Mouse (Mus musculus) stomach, postnatal 0 days (tissue): ENCODE results near the gene Dnajb13. TPM values are rescaled to one million over a fixed set of nuclear protein-coding genes. Genes with fewer than 3 reads are reported as not detected.

Source experiments
- ATAC-seq: fragments of 200-750 bp; cut with Nextera tagmentation; 2 replicates; pipeline ENCODE4 v1.8.0; 2017; ENCODE audit not compliant: low FRiP score, low TSS enrichment
- DNase-seq: peaks from one replicate; pipeline ENCODE4 v3.0.0-alpha.2; 2016; ENCODE audit warnings: low spot score
- H3K27ac ChIP-seq: fragments of 300-500 bp; sonication (generic); replicated peaks from 2 replicates; pipeline ENCODE4 v1.5.1; 2014; ENCODE audit warnings: mild to moderate bottlenecking, control low read depth
- H3K27me3 ChIP-seq: fragments of 300-500 bp; sonication (generic); 2 replicates; pipeline ENCODE4 v1.6.1; 2014; ENCODE audit warnings: low read length; ENCODE audit not compliant: control insufficient read depth, insufficient read depth
- H3K36me3 ChIP-seq: fragments of 300-500 bp; sonication (generic); 2 replicates; pipeline ENCODE4 v1.6.1; 2014; ENCODE audit warnings: low read length, mixed read lengths; ENCODE audit not compliant: control insufficient read depth, insufficient read depth
- H3K4me1 ChIP-seq: fragments of 300-500 bp; sonication (generic); replicated peaks from 2 replicates; pipeline ENCODE4 v1.6.1; 2014; ENCODE audit warnings: antibody characterized with exemption; ENCODE audit not compliant: control insufficient read depth, insufficient read depth
- H3K4me2 ChIP-seq: fragments of 300-500 bp; sonication (generic); replicated peaks from 2 replicates; pipeline ENCODE4 v1.6.1; 2014; ENCODE audit warnings: low read depth, mild to moderate bottlenecking, control low read depth, moderate library complexity
- H3K4me3 ChIP-seq: fragments of 300-500 bp; sonication (generic); 2 replicates; pipeline ENCODE4 v1.5.1; 2014; ENCODE audit warnings: low read depth, low read length, control low read depth
- H3K9ac ChIP-seq: fragments of 300-500 bp; sonication (generic); 2 replicates; pipeline ENCODE4 v1.6.1; 2014; ENCODE audit warnings: mild to moderate bottlenecking, low read length, control low read depth, mixed read lengths
- H3K9me3 ChIP-seq: fragments of 300-500 bp; sonication (generic); 2 replicates; pipeline ENCODE4 v1.6.1; 2016; ENCODE audit warnings: low read length; ENCODE audit not compliant: control insufficient read depth
- CTCF ChIP-seq: IDR thresholded peaks from 2 replicates; pipeline ENCODE4 v1.5.1; 2016; ENCODE audit warnings: antibody characterized with exemption, low read depth, mild to moderate bottlenecking, moderate library complexity
- EP300 ChIP-seq: optimal IDR thresholded peaks from 2 replicates; pipeline ENCODE3; 2016; ENCODE audit warnings: antibody characterized with exemption
- WGBS: fragments of 180-500 bp; shearing (Covaris S2); extraction: QIAGEN DNeasy Blood & Tissue Kit; methylation state at CpG from one replicate; pipeline ENCODE4 v1.1.7; 2014; 5-methylcytosine and 5-hydroxymethylcytosine counted together
- polyA plus RNA-seq: library from polyadenylated mRNA; unstranded; fragments of >200 nt; fragmentation: Nextera tagmentation; extraction: Ambion mirVana; gene quantifications from 2 replicates; pipeline ENCODE4 v1.2.1, GENCODE M21; 2015

Gene Dnajb13
- polyA plus RNA-seq, 1 experiment from 2014 or later: 0.45 TPM

DNA sequence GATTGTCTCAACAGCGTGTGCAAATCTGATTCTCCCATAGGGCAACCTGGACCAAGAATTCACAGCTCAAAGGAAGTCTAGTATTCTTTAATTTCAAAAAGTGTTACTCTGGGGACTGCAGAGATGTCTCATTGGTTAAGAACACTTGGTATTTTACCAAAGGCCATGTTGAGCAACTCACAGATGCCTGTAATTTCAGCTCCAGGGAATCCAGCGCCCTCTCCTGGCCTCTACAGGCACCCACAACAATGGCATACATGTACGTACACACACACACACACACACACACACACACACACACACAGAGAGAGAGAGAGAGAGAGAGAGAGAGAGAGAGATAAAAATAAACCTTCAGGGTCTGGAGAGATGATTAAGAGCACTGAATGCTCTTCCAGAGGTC is 7.5 kb upstream of the Dnajb13 start:
- Histone ChIP-seq H3K36me3 (no peaks in the 10 kb centered on the region), H3K9ac (no peak overlapping the region), H3K27me3 (no peaks in the 10 kb centered on the region), H3K4me1 (no peaks in the 10 kb centered on the region), H3K4me3 (no peak overlapping the region), H3K9me3 (no peaks in the 10 kb centered on the region), H3K27ac (no peak overlapping the region), H3K4me2 (no peak overlapping the region)
- DNase-seq (no peak), ATAC-seq (no peak)
- WGBS: 73% methylated on average over 3 of the region's 3 CpGs
- peak; percentile 19 for TF ChIP-seq CTCF
- TF ChIP-seq EP300: no peak

DNA sequence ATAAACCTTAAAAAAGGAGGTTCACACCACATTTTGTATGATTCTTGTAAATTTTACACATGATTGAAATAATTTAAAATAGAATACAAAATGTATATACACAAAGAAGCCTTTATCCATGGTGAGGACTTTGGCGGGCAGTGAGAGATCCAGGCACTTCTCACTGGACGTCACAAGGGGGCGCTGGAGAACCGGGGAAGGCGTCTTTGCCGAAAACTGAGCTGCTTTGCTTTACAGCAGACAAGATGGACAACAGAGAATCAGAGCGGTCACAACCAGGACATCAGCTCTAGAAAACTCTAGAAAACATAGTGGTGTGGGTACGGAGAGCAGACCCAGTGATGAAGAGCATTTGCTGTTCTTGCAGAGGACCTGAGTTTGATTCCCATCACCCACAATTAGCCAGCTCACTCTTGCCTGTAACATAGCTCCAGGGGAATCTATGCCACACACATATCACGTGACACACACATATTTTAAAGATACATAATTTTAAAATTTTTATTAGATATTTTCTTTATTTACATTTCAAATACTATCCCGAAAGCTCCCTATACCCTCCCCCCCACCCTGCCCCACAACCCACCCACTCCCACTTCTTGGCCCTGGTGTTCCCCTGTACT is 6.0 kb upstream of the Dnajb13 start:
- Histone ChIP-seq H3K27me3 (no peaks in the 10 kb centered on the region), H3K4me2 (peak overlapping the region; percentile 17; the same call in 1 of the 2 replicates), H3K4me3 (no peak overlapping the region), H3K27ac (no peak overlapping the region), H3K36me3 (no peaks in the 10 kb centered on the region), H3K4me1 (no peaks in the 10 kb centered on the region), H3K9me3 (no peaks in the 10 kb centered on the region), H3K9ac (no peak overlapping the region)
- TF ChIP-seq EP300: no peak
- peak; percentile 97 for TF ChIP-seq CTCF
- peak; percentile 60; the same call in 1 of the 2 replicates for ATAC-seq
- 21% methylated on average over 10 of the region's 10 CpGs for WGBS
- DNase-seq: peak; percentile 90

DNA sequence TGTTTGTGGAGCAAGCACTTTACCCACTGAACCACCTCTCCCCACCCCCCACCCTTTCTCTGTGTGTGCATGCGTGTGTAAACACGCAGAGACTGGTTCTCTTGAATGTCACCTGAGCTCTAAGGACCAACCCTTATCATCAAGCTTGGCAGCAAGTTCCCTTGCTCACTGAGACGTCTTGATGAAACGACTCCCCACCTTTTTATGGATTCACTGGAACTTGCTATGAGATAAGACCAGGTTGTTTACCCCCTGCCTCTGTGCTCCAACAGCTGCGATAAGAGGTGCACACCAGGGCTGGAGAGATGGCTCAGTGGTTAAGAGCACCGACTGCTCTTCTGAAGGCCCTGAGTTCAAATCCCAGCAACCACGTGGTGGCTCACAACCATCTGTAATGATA is 5.4 kb upstream of the Dnajb13 start:
- ATAC-seq: peak; percentile 51; the same call in 1 of the 2 replicates
- 40% methylated on average over 7 of the region's 7 CpGs for WGBS
- no peak for TF ChIP-seq CTCF
- TF ChIP-seq EP300: no peak
- Histone ChIP-seq H3K27ac (no peak overlapping the region), H3K9me3 (no peaks in the 10 kb centered on the region), H3K36me3 (no peaks in the 10 kb centered on the region), H3K27me3 (no peaks in the 10 kb centered on the region), H3K4me2 (no peak overlapping the region), H3K4me3 (no peak overlapping the region), H3K4me1 (no peaks in the 10 kb centered on the region), H3K9ac (no peak overlapping the region)
- peak; percentile 44 for DNase-seq

DNA sequence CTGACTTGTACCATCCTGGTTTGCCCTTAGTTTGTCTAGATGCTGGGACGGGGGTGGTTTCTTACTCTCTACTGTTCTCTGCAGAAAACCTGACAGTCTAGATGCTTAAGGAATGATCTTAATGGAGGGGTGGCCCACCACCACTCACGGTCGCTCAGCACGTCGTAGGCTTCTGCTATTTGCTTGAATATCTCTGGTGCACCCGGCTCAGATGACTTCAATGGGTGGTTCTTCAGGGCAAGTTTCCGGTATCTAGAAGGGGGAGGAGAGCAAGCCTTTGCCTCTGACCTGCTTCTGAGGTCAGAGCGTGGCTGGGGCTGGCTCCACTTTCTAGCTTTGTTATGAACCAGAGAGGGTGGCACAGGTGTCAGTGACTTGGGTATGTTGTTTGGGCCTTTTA is 3.2 kb downstream of the Dnajb13 start:
- Histone ChIP-seq H3K27me3 (no peaks in the 10 kb centered on the region), H3K27ac (no peak overlapping the region), H3K4me1 (no peaks in the 10 kb centered on the region), H3K9me3 (no peaks in the 10 kb centered on the region), H3K9ac (no peak overlapping the region), H3K4me3 (no peak overlapping the region), H3K4me2 (no peak overlapping the region), H3K36me3 (no peaks in the 10 kb centered on the region)
- no peak for TF ChIP-seq EP300
- no peak for TF ChIP-seq CTCF
- DNase-seq (peak; percentile 35), ATAC-seq (peak; percentile 36; the same call in 1 of the 2 replicates)
- 74% methylated on average over 8 of the region's 8 CpGs for WGBS

DNA sequence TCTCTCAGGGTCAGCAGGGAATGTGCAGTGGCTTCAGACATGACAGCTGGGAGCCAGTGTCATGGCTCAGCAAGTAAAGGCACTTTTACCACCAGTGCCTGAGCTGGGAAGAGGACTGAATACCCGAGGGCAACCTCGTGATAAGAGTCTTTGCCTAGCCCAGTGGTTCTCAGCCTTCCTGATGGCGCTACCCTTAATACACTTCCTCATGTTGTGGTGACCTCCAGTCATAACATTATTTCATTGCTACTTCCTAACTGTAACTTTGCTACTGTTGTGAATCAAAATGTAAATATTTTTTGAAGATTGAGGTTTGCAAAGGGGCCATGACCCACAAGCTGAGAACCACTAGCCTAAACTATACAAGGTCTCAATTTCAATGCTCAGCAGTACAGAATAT is 6.1 kb downstream of the Dnajb13 start:
- no peak for ATAC-seq
- no peaks in the 10 kb centered on the region for H3K27me3 ChIP-seq
- DNase-seq: no peak
- H3K4me1 ChIP-seq: no peaks in the 10 kb centered on the region
- no peak overlapping the region for H3K4me3 ChIP-seq
- H3K9ac ChIP-seq: no peak overlapping the region
- TF ChIP-seq CTCF (no peak), EP300 (no peak)
- no peaks in the 10 kb centered on the region for H3K36me3 ChIP-seq
- H3K27ac ChIP-seq: no peak overlapping the region
- 53% methylated on average over 3 of the region's 3 CpGs for WGBS
- H3K9me3 ChIP-seq: no peaks in the 10 kb centered on the region
- H3K4me2 ChIP-seq: no peak overlapping the region

DNA sequence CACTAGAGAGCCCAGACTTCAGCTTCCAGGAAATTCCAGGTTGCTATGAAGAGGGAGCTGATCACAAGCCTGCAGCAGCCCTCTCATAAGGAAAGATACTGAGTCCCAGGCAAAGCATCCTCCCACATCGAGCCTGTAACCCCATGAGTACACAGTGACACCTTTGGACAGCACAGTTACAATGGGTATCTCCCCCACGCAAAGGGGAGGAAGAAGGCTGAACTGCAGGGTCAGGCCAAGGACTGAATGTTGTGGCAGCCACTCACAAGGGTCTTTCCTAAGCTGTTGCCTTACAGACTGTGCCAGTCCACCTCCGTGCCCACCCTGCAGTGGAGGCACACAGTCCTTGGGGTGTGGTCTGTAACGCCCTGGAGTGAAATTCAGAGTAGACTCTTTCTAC is 8.3 kb downstream of the Dnajb13 start:
- no peak overlapping the region for H3K4me3 ChIP-seq
- DNase-seq (no peak), ATAC-seq (no peak; the same call in 1 of the 2 replicates)
- TF ChIP-seq CTCF: no peak
- no peak for TF ChIP-seq EP300
- H3K36me3 ChIP-seq: no peaks in the 10 kb centered on the region
- H3K27me3 ChIP-seq: no peaks in the 10 kb centered on the region
- no peak overlapping the region for H3K9ac ChIP-seq
- no peak overlapping the region for H3K27ac ChIP-seq
- no peaks in the 10 kb centered on the region for H3K9me3 ChIP-seq
- no peak overlapping the region for H3K4me2 ChIP-seq
- 66% methylated on average over 4 of the region's 4 CpGs for WGBS
- H3K4me1 ChIP-seq: no peaks in the 10 kb centered on the region
